Mouse (Mus musculus) ovary, adult 18-20 months (tissue): ENCODE data around the gene Hist1h3g.

Experiments used
- DNase-seq: peaks from one replicate; pipeline ENCODE4 v3.0.0; 2022; ENCODE audit warnings: low spot score, mixed read lengths

The Hist1h3g gene

DNA sequence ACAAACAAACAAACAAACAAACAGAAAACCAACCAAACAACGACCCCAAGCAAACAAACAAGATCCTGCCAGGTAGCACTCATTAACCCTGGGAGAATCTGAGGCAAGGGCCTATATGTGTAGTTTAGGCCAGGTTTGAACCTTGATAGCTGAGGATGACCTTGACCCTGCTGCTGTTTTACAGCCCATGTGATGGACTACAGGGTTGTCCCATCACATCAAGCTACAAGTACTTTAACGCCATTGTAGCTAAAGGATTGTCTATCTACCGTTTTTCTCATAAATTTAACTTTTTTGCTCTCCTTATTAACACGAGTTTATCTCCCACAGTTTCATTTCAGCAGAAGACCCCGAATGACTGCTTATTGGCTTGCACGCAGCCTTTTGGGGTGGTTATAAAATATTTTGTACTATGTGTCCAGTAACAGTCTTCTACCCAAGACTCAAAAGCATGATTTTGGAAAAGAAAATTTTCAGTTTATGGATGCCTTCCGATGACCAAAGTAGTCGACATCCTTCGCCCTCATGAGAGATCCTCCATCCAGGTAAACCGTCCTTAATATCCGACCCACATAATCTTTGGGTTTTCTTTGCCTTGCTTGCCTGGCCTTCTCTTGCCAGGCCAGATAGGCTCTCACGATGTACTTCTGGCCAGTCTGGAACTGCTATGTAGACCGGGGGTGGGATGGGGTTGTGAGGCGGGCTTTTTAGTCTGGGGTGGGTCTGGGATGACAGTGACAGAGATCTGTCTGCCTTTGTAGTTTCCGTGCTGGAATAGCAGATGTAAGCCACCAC is 19.2 kb upstream of the Hist1h3g start:
- no peak for DNase-seq

- DNase-seq: no peak
Measured at GRCm38 (mm10) chr13:23516822-23517602, 18.2 kb upstream of the Hist1h3g start.

DNA sequence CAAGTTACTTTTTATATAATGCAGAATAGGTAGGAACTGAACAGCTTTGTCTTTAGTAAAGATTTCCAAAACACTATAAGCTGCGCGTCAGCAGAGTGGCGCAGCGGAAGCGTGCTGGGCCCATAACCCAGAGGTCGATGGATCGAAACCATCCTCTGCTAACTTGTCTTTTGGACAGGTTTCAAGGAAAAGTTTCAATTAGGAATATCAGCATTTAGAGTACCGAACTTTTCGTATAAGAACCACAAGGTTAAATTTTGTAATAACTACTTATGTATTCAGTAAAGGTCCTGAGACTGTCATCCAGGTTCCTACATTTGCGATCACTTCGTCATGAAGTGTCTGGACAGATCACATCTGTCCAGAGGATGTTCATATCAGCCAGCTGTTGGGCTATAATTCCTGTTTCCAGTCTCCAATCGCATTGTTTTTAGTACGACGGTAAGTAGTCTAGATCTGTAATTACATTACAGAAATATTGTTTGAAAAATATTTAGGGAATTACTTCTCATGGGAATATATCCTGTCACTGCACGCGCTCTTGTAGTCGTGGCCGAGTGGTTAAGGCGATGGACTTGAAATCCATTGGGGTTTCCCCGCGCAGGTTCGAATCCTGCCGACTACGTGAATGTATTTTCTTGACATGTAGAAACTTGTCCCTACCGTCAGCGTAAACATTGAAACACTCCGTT is 17.5 kb upstream of the Hist1h3g start:
- peak; percentile 72 for DNase-seq

DNA sequence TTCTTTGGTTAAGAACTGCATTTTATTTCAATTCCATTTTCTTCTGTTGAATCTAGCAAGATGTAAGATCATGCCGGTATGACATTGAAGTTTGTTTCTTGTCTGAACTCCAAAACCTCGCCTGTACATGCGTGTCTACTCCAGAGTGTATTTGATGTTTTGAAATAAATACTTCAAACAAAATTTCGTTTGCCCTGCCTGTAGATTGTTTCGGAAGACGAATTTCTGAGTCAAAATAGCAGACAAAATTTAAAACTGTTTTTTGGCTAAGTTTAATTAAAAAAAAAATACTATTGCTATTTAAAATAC is 17.0 kb upstream of the Hist1h3g start:
- no peak for DNase-seq

DNA sequence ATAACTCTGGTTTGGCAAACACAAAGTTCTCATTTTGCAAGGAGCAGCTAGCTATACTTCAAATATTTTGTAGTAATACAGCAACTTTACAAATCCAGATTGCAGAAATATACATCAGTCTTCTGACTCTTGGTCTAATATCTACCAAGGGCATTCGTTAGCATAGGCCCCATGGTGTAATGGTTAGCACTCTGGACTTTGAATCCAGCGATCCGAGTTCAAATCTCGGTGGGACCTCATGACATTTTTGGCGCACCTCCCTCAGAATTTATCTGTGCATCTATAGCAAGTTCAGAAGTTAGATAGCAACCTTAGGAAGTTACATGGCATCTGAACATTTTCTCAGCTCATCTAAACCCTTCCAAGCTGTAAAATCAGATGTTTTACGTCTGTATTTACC is 16.3 kb upstream of the Hist1h3g start:
- DNase-seq: peak; percentile 40

DNA sequence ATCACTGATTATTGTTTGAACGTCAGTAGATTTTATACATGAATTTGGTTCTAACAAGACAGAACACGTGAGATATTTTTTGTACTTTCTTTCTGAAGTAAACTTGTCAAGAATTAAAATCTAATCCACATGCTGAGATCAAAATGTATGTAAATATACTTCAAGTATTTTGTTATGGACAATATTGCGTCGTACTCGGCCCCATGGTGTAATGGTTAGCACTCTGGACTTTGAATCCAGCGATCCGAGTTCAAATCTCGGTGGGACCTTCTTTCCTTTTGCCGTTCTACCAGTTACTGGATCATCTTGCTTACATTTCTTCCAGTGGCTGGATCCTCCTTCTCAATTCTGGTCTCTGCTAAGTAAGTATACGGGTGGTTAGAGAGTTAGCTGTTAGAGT is 15.8 kb upstream of the Hist1h3g start:
- DNase-seq: peak; percentile 53

DNA sequence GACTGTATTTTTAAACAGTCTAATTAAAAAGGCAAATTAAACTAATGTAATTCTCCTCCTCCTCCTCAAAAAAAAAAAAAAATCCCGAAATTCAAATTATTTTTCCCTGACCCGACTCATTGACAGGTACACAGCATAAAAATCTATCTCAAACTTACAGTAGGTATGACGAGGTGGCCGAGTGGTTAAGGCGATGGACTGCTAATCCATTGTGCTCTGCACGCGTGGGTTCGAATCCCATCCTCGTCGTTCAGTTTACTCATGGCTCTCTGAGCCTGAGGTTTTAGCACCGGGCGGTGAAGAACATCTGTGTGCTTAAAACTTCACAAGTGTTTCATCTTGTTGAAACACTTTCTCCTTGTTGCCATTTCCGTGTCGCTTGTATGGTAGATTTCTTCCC is 13.5 kb upstream of the Hist1h3g start:
- peak; percentile 51 for DNase-seq

- DNase-seq: no peak
Measured at GRCm38 (mm10) chr13:23523976-23524375, 11.2 kb upstream of the Hist1h3g start.

GRCm38 (mm10) chr13:23524654-23525053 is 10.6 kb upstream of the Hist1h3g start:
- peak; percentile 61 for DNase-seq

GRCm38 (mm10) chr13:23525901-23526300 is 9.3 kb upstream of the Hist1h3g start:
- no peak for DNase-seq

DNA sequence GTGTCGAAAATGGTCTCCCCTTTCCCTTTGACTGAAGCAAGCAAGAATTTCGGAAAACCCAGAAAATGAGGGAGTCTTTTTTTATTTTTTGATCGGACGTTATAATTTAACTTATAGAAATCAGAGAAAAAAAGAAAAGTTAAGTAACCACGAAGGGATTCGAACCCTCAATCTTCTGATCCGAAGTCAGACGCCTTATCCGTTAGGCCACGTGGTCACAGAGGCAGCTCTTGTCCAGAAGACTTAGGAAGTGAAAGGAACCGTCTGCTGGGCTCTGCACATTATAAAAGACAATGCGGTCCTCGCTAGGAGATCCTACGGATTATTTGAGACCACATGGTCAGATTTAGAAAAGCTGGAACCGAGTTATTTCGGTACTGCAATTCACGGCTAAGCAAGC is 8.9 kb upstream of the Hist1h3g start:
- DNase-seq: peak; percentile 75

DNA sequence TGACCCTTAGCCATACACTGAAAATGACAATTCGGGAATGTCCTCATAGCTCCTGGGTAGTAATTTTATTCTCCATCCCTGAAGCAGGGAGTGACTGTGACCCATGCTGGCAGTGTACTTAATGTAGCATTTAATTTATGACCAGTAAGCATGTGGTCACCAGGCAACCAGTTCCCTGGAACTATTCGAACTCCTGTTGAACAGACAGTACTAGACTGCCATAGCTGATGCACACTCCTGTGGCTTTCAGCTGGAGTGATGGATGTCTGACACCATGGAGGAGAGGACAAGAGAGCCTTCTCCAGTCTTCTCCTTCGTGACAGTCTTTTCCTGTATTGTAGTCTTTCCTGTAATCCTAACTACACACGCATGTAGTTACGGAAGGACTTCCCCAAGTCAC is 6.2 kb upstream of the Hist1h3g start:
- no peak for DNase-seq

DNA sequence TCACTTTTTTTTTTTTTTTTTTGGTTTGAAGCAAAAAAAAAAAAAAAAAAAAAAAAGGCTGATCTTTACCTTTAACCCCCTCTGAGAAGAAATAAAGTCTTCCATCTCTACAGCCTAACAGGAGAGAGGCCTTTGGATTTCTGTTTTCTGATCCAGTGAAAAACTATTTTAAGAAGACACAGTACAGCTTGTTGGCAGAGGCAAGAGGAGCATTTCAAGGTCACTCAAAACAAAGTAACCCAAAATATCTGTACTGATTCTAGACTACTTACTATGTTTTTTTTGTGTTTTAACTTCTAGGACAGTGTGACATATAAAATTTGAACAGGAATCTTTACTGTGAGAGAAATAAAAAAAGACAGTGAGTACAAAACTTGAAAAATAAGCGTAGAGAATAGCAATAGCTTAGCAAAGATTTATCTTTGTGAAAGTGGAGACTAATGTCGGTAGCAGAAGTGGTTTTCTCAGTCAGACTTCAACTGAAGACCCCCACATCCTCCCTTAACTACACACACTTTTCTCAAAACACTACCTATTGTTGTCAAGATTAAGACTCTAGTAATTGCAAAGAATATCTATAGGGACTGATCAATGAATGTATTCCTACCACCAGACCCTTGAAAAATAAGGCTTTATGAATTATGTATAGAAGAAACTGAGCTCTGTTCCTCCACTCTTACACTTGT is 5.6 kb upstream of the Hist1h3g start:
- no peak for DNase-seq

DNA sequence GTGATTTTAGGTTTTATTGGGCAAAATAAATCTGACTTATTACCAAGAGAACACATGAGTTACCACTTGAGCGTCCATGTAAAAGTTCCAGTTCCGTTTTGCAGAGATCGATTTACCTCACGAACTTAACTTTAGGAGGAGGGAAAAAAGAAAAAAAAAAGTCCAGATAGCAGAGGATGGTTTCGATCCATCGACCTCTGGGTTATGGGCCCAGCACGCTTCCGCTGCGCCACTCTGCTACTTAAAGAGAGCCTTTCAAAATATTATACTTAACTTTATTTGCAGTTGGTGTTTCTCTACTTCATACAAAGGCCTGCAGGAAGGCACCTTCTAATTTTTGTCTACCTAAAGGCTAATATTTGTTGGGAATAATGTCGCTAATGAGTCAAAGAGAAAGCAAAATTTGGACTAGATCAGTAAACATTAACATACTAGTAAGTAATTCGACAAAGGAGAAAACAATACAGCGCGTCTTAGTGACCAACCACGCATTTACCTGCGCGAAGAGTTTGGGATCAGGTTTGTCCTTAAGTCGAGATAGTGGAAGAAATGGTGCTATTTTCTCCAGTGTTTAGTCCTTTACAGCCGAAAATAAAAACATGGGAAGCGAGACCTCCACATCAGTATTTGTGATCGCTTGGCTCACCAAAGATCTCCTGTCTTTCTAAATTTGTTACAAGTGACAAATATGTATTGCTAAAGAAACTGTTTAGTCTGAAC is 4.9 kb upstream of the Hist1h3g start:
- no peak for DNase-seq

DNA sequence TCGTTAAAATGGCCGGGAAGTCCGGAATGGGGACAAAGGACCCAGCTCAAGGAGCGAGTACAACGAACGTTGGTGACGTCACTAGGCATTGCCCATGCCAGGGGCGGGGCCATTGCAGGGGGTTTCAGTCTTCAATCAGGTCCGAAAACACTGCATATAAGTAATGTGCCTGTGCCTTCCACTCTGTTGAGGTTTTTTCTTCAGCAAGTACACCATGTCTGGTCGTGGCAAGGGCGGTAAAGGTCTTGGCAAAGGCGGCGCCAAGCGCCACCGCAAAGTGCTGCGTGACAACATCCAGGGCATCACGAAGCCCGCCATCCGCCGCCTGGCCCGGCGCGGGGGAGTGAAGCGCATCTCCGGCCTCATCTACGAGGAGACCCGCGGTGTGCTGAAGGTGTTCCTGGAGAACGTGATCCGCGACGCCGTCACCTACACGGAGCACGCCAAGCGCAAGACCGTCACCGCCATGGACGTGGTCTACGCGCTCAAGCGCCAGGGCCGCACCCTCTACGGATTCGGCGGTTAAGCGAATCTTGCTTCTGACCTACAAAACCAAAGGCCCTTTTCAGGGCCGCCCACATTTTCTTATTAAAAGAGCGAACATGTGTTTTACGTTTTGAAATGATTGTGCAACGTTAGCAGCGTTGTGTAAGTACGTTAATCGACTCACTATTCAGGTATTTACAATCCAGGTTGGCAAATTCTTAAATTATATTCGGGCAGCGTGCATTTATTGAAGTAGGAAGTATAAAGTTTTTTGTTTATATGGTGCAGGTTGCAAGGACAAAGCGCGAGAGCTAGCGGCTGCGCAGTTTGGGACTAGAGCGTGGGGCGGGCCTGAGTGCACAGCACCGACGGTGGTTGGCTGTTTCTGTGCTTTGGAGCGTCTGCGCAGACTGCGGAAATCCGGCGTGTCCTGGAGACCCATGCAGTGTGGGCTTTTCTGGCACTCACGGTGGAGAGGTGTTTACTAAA is 4.0 kb upstream of the Hist1h3g start, which contains the start of gene Hist1h4h:
Hist1h4h (plus strand) TSS at position 150 of the 975 bp plus-strand sequence.
- peak; percentile 95 for DNase-seq

DNA sequence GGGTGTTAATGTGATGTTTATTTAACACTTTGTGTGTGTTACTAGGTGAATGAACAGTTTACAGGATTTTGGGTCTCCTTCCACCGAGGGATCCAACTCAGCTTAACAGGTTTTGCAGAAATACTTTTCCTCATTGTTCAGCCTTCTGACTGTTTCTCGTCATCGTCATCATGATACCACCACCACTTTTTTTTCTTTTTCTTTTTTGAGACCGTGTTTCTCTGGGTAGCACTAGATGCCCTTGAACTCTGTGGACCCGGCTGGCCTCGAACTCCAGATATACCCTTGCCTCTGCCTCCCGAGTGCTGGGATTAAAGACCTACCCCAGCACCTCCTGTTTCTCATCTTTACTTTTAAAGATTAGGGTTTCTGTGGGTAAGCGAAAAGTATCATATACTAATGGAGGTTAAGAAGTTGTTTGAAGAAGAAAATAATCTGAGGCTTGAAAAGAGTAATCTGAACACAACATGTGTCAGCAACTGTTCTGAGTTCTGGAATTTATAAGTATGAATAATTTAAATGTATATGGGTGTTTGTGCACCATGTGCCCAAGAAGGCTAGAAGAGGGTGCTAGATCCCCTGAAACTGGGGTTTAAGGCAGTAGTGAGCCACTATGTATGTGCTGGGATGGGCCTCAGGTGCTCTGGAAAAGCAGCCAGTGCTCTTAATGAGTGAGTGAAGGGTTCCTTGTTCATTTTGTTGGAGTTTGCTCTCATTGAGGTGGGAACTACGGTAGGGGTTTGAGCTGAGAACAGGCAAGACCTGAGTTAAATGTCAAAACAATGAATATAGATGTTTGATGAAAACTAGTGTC is 2.8 kb upstream of the Hist1h3g start:
- no peak for DNase-seq

DNA sequence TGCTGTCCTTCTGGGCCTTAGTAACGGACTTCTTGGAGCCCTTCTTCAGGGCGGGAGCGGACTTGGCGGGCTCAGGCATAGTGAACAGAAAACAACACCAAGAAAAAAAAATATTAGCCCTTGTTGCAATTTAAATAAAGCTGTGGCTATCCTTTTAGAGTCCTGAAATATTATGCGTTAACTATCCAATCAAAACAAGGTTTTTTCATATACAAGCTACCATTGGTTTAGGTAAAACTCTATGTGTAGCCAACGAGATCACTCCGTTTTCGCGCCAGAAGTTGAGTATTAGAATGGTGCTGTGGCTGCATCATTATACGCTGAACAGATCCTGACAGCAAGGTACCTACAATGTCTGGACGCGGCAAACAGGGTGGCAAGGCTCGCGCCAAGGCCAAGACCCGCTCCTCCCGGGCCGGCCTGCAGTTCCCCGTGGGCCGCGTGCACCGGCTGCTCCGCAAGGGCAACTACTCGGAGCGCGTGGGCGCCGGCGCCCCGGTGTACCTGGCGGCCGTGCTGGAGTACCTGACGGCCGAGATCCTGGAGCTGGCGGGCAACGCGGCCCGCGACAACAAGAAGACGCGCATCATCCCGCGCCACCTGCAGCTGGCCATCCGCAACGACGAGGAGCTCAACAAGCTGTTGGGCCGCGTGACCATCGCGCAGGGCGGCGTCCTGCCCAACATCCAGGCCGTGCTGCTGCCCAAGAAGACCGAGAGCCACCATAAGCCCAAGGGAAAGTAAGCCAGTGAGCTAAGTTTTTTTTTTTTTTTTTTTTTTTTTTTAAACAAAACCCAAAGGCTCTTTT is 1.5 kb upstream of the Hist1h3g start, which contains the start of gene Hist1h2af:
Hist1h2af (plus strand) TSS at position 347 of the 808 bp plus-strand sequence.
- peak; percentile 63 for DNase-seq

DNA sequence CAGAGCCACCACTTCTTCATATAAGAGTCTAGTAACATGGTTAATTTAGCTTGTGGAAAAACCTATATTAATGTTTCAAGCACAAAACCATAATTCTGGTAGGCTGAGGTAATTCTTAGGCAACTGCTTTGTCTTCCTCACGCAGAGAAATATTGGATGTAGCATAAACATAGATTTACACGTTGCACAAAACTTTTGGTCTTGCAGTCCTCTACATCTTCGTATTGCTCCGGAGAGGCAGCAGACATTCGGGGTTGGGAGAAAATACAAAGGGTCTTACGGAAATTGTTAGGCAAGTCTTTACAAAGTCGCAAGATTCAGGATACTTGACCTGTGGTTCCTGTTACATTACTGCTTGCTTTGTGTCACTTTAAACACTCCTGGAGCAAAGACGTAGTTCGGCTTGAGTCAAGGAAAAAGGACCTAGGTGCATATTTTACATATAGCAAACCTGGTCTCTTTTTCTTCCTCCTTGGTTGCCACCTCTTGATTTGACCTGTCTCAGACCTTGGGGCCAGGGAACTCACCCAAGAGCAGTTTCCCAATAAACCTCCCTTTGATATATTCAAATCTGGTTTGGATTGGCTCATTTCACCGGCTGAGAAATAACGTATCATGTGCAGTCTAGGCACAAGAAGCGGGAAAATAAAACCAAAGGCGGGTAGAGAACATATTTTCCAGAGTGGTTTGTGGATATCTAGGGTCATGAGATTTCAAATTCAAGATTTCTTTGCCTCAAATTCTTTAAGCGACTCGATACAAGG is 672 bp upstream of the Hist1h3g start:
- no peak for DNase-seq
